Mouse (Mus musculus) bone marrow, adult 2 months (tissue): ENCODE results near the gene Arhgef33.

Experiments used
- CTCF ChIP-seq: fragments of 200-500 bp; IDR thresholded peaks from 2 replicates; pipeline ENCODE4 v1.5.1; 2011; ENCODE audit warnings: low read length, control low read depth; ENCODE audit not compliant: control insufficient read depth, insufficient read depth
- POLR2A ChIP-seq: fragments of 200-500 bp; IDR thresholded peaks from 2 replicates; pipeline ENCODE4 v1.6.1; 2011; ENCODE audit warnings: low read depth, mild to moderate bottlenecking, control low read depth, low read length, borderline replicate concordance; ENCODE audit not compliant: control insufficient read depth

GRCm38 (mm10) chr17:80267065-80267464 is 40.1 kb upstream of the Arhgef33 start:
- no peak for TF ChIP-seq CTCF
- TF ChIP-seq POLR2A = no peak
